Mouse (Mus musculus) liver, postnatal 0 days (tissue): ENCODE data around the gene Ror1.

Experiments used
- CTCF ChIP-seq: sonication (generic); IDR thresholded peaks from 2 replicates; pipeline ENCODE4 v1.5.1; 2016; ENCODE audit warnings: antibody characterized with exemption, low read depth
- EP300 ChIP-seq: IDR thresholded peaks from 2 replicates; pipeline ENCODE4 v1.6.1; 2016; ENCODE audit warnings: antibody characterized with exemption, low read depth, mild to moderate bottlenecking

DNA sequence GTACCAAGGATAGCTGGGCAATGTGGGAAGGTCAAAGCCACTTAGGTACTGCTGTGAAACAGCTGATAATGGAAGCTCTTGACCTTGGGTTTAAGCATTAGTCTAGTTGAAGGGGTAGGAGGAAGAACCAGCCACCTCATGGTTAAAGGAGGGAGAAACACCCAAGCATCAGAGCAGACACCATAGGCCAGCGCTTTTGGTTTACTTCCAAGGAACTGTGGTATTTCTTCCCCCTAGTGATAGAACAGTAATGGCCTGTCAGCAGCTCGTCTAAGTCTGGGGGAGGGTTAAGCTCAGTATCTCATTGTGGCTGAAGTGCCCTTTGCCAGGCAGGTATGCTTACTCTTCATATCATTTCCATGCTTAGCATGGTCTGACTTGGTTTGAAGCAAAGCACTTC is 102.7 kb downstream of the Ror1 start:
- TF ChIP-seq EP300, result no peak
- no peak for TF ChIP-seq CTCF
